ENCODE assay signal across 25 mouse cellular contexts in the genomic region with DNA sequence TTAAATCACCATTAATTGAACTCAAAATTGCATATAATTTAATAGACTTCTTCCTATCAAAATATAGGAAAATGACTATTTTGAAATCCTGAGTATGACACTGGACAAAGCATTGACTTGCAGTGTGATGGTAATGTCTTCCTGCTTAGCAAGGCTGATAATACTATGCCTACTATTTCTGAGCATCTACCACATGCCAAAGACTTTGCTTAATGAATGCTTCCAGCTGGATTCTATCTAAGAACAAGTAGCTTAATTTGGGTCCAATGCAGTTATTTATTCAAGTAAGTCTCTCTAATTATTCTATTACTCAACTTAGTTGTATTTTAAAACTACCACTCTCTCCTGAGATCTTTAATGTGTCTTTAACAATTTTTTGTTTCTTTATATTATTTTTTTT.
"Had no signal": no experiment of that assay in that cellular context is flagged by ENCODE, and none has a peak within 500 bp of the region (broad histone marks: within the 10 kb centered on the region; RNA-seq: fewer than 3 reads in every experiment).

No protein-coding gene starts in this region.

- H3K27me3 ChIP-seq: heart, embryonic 13.5 days; heart, embryonic 15.5 days; hindbrain, embryonic 13.5 days; hindbrain, embryonic 15.5 days; kidney, embryonic 15.5 days; limb, embryonic 13.5 days; limb, embryonic 15.5 days had no signal

- H3K4me1 ChIP-seq: heart, embryonic 13.5 days; heart, embryonic 15.5 days; hindbrain, embryonic 13.5 days; hindbrain, embryonic 15.5 days; kidney, embryonic 15.5 days; limb, embryonic 13.5 days; limb, embryonic 15.5 days had no signal

- H3K9ac ChIP-seq: heart, embryonic 13.5 days; heart, embryonic 15.5 days; hindbrain, embryonic 13.5 days; hindbrain, embryonic 15.5 days; kidney, embryonic 15.5 days; limb, embryonic 13.5 days; limb, embryonic 15.5 days had no signal

- ATAC-seq: hindbrain, postnatal 0 days; intestine, embryonic 16.5 days had no signal

- H3K4me3 ChIP-seq: heart, adult 2 months; heart, embryonic 13.5 days; heart, embryonic 15.5 days; hindbrain, embryonic 13.5 days; hindbrain, embryonic 15.5 days; kidney, embryonic 15.5 days; limb, embryonic 13.5 days; limb, embryonic 15.5 days had no signal

- H3K9me3 ChIP-seq: heart, embryonic 13.5 days; heart, embryonic 15.5 days; hindbrain, embryonic 13.5 days; hindbrain, embryonic 15.5 days; kidney, embryonic 15.5 days; limb, embryonic 13.5 days; limb, embryonic 15.5 days had no signal

- DNase-seq: gastrocnemius, postnatal 14 days; gastrocnemius, postnatal 36 days; heart, adult 11 months; heart, adult 2 months; heart, postnatal 14 days; heart, postnatal 36 days; kidney, adult 11 months; kidney, adult 2 months; kidney, adult 9 months; kidney, postnatal 14 days; kidney, postnatal 36 days; layer of hippocampus, adult 9-11 months; layer of hippocampus, postnatal 36 days; left cerebral cortex, postnatal 4 days had no signal

- H3K4me2 ChIP-seq: heart, embryonic 11.5 days; heart, embryonic 13.5 days; heart, embryonic 15.5 days; hindbrain, embryonic 13.5 days; hindbrain, embryonic 15.5 days; kidney, embryonic 15.5 days; limb, embryonic 13.5 days; limb, embryonic 15.5 days had no signal

- H3K36me3 ChIP-seq: heart, embryonic 13.5 days; heart, embryonic 15.5 days; hindbrain, embryonic 13.5 days; hindbrain, embryonic 15.5 days; kidney, embryonic 15.5 days; limb, embryonic 13.5 days; limb, embryonic 15.5 days had no signal

- H3K27ac ChIP-seq: heart, adult 2 months; heart, embryonic 13.5 days; heart, embryonic 15.5 days; hindbrain, embryonic 13.5 days; hindbrain, embryonic 15.5 days; hindbrain, postnatal 0 days; kidney, embryonic 15.5 days; kidney, postnatal 0 days; limb, embryonic 13.5 days; limb, embryonic 15.5 days had no signal
